Mouse (Mus musculus) thymus, postnatal 10 days (tissue): ENCODE results near the gene Ppp1r32.

ENCODE experiments used
- DNase-seq, 2 experiments: peaks; one replicate each; pipeline ENCODE4 v3.0.0; 2021; ENCODE audit warnings: low spot score in 2 of 2

The Ppp1r32 gene

DNA sequence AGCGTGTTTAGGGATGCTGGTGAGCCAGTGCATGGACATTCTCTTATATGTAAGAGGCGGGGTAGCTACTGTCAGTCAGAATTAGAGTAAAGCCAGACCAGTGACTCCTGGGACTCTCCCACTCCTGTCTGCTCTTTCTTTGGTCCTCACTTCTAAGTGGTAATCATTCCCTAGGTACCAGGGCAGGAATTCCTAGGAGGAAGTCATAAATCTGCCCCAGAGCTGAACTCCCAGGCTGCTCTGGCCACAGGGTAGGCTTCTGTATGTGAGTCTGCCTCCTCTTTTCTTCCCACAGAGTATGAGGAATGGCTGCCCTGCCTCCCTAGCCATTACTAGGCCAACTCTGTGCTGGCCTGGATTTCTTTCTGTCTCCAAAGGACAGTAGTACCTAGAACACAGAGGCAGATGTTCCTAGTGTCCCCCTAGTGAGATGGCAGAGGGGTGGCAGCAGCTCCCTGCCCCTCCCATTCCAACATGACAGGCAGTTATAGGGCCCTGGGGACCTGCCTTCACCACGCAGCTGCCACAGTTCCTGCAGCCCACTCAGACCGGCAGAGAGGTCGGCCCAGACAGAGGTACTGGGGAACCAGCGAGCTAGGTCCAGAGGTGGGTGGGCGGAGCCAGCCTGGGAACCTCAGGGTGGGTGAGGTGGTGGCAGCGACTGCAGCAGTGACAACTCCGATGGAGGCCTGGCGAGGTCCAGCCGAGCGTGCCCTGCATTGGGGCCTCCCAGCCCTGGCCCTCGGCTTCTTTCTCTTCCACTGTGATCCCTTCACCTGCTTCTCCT is 57.1 kb downstream of the Ppp1r32 start:
- DNase-seq: no peak

DNA sequence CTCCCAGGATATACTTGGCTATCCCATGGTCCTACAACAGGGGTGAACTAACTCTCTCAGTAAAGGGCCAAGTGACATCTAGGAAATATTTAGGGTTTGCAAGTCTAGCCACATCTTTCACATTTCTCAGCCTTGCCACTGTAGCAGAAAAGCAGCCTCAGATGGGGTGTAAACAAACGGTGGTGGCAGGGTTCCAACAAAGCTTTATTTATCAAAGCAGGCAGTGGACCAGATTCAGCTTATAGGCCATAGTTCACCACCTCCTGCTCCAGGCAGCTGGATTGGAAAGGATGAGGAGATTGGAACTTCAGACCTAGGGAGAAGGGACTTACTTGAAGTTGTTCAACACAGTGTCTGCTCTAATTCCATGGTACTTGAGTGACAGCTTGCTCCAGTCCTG is 58.0 kb downstream of the Ppp1r32 start:
- DNase-seq: no peak
